Mouse (Mus musculus): ENCODE results near the gene Gm13271. TPM values are rescaled to one million over a fixed set of nuclear protein-coding genes. Genes with fewer than 3 reads are reported as not detected.
A peak's percentile ranks its signal among the peaks of the same experiment; 100 is the strongest.
"Not testable (repeated sequence)": the region's sequence is repeated elsewhere in the genome, so short reads cannot be mapped to it uniquely, and the experiment has no call there.

Gm13271 gene
- polyA plus RNA-seq, 1 experiment from 2014 or later: not detected

DNA sequence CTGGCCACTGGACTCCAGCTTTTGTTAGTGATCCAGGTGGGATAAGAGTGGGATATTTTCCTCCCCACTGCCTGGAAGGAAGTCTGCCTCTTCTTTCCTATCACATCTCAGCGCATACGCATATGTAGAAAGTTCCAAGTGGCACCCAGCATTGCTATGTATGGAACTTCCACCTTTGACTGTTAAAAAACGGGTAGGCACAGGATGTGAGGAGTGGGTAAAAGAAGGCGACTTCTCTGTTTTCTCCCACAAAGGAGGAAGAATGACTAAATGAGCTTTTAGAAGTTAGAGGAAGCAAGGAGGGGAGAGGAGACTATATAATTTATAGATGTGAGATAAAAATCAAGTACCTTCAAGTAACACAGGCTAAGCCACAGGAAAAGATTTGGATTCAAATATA is 13.2 kb upstream of the Gm13271 start:
- Histone ChIP-seq H3K4me1 (peaks cover 8% of the 10 kb centered on the region), H3K9me3 (no peaks in the 10 kb centered on the region), H3K4me3 (no peak overlapping the region), H3K36me3 (replicated peaks) (no peaks in the 10 kb centered on the region), H3K27ac (no peak overlapping the region), H3K27me3 (ENCODE audit: poor library complexity, severe bottlenecking) (no peaks in the 10 kb centered on the region)
- DNase-seq (ENCODE audit: extremely low spot score, low spot score): no peak
- WGBS: 93% methylated on average over 4 of the region's 4 CpGs

DNA sequence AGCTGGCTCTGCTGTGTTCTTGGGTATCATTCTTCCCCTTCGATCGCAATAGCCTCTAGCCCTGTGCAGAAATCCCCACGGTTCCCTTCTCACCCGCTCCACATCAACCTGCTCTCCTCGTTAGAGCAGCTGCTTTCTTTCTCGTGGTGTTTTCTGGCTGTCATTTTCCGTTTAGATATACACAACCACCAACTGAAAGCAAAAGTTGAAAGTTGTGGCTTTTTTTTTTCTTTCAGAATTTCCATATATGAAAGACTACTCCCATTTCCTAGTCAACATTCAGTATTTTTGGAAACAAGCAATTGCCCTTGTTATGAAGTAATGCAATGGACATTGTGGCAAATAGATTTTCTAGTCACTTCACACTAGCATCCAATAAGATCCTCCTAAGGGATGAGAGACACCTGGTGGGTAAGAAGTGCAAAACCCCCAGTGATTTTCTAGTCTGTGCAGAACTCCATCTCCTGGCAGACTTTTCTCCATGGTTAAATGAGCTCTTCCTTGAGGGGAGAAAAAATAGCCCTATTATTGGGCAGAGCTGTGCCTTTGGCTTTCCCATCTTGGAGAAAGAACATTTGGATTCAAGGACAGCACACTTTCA is 11.8 kb upstream of the Gm13271 start:
- Histone ChIP-seq H3K4me3 (no peak overlapping the region), H3K27me3 (ENCODE audit: poor library complexity, severe bottlenecking) (no peaks in the 10 kb centered on the region), H3K27ac (no peak overlapping the region), H3K4me1 (peaks cover 8% of the 10 kb centered on the region), H3K36me3 (replicated peaks) (no peaks in the 10 kb centered on the region), H3K9me3 (no peaks in the 10 kb centered on the region)
- no peak for DNase-seq (ENCODE audit: extremely low spot score, low spot score)
- 86% methylated on average over 7 of the region's 7 CpGs for WGBS

DNA sequence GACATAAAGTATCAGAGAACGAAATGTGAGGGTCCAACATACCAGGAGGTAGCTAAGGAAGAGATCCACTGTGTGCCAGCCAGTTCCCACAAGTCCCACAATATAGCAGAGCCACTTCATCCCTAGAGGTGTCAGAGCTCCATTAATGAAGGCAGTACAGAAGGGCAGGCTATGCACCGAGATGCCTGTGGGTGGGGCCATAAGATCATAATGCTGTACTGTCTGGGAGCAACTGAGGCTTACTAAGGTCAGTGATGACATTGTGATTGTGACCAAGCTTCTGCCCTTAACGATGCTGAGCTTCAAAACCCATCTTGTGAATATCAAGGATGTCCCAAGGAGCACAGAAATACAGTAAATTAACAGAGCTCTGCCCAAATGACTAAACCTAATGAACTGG is 10.5 kb upstream of the Gm13271 start:
- Histone ChIP-seq H3K9me3 (no peaks in the 10 kb centered on the region), H3K36me3 (replicated peaks) (no peaks in the 10 kb centered on the region), H3K4me1 (peaks cover 8% of the 10 kb centered on the region), H3K27me3 (ENCODE audit: poor library complexity, severe bottlenecking) (no peaks in the 10 kb centered on the region), H3K27ac (no peak overlapping the region), H3K4me3 (no peak overlapping the region)
- 77% methylated on average over 3 of the region's 3 CpGs for WGBS
- no peak for DNase-seq (ENCODE audit: extremely low spot score, low spot score)

DNA sequence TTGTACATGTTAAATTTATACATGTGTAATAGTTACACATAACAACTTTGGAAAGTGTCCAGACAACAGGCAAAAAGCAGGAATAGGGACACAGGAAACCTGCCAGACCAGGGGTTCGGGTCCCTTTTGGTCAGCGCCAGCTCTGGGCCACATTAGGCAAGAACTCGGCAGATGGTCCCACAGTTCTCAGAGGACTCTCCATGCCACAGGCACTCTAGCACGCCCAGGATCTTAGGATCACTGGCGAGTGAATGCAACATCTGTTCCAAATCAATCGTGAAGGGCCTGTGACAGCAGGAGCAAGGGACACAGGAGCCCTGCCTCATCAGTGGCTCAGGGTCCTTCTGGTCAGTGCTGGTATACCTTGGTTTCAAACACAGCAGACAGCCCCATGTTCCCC is 4.7 kb upstream of the Gm13271 start:
- H3K36me3 ChIP-seq (replicated peaks): no peaks in the 10 kb centered on the region
- H3K9me3 ChIP-seq: no peaks in the 10 kb centered on the region
- no peak overlapping the region for H3K27ac ChIP-seq
- H3K4me1 ChIP-seq: peaks cover 12% of the 10 kb centered on the region
- H3K27me3 ChIP-seq (ENCODE audit: poor library complexity, severe bottlenecking): no peaks in the 10 kb centered on the region
- no peak overlapping the region for H3K4me3 ChIP-seq
- no peak for DNase-seq (ENCODE audit: extremely low spot score, low spot score)
- whole genome bisulfite sequencing: 57% methylated on average over 6 of the region's 6 CpGs

DNA sequence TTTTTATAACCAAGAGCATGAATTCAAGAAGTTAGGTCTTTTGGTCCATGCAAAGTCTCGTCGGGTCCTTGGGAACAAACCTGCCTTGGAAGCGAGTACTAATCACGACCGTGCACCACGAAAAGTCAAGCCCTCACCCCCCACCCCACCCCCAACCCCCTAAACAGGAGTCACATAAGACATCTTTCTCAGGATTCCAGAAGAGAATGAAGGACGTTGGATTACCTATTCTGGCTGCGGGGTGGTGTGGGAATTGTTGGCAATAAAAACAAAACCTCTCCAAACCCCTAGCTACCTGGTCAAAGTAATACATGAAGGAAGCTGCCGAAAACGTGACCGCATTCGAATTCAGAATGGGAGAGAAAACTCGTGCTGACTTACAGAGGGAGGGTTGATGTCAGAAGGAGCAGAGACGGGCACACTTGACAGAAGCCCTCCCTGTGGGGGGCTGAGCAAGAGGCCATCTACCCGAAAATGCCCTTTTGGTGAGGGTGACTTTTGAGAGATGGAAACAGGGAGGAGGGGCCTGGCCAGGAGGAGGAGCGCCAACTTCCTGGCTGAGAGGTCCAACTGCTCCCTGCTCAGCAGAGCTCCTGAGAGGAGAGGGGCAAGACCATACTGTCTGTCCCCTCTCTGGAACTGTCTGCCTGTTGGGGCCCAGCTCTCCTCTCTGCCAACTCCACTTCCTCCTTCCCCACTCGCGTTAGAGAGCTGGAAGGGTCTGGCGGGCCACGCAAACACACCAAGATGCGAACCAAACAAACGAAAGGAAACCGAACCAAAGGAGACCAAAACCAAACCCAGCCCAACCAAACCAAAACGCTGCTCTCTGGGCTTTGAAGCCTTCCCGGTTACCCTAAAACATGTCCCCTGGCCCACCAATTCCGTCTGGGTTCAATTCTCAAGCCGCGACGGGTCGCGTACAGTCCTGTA is 2.2 kb downstream of the Gm13271 start:
- not testable (repeated sequence) for H3K9me3 ChIP-seq; H3K36me3 ChIP-seq (replicated peaks); H3K27me3 ChIP-seq (ENCODE audit: poor library complexity, severe bottlenecking); H3K4me1 ChIP-seq
- DNase-seq (ENCODE audit: extremely low spot score, low spot score): peak; percentile 46
- Histone ChIP-seq H3K27ac (peak overlapping the region; percentile 85), H3K4me3 (peak overlapping the region; percentile 62)
- 14% methylated on average over 29 of the region's 31 CpGs for WGBS

DNA sequence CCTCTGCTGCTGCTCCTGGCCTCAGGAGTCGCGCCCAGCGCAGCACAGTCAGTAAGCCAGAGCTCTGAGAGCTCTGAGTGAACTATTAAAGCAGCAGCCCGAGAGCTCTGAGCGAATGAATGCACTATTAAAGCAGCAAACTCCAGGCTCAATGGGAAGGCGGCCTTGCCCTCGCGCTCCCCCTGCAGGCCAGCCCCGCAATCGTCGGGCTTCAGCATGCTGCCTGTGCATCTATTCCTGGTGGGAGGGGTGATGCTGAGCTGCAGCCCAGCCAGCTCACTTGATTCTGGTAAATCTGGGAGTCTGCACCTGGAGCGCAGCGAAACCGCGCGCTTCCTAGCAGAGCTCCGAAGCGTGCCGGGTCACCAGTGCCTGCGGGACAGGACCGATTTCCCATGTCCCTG is 3.0 kb downstream of the Gm13271 start:
- WGBS: 0% methylated on average over 18 of the region's 21 CpGs
- H3K27me3 ChIP-seq (ENCODE audit: poor library complexity, severe bottlenecking); H3K9me3 ChIP-seq; H3K36me3 ChIP-seq (replicated peaks); H3K4me1 ChIP-seq: not testable (repeated sequence)
- peak; percentile 82 for DNase-seq (ENCODE audit: extremely low spot score, low spot score)
- peak overlapping the region; percentile 62 for H3K4me3 ChIP-seq
- H3K27ac ChIP-seq: peak overlapping the region; percentile 85

DNA sequence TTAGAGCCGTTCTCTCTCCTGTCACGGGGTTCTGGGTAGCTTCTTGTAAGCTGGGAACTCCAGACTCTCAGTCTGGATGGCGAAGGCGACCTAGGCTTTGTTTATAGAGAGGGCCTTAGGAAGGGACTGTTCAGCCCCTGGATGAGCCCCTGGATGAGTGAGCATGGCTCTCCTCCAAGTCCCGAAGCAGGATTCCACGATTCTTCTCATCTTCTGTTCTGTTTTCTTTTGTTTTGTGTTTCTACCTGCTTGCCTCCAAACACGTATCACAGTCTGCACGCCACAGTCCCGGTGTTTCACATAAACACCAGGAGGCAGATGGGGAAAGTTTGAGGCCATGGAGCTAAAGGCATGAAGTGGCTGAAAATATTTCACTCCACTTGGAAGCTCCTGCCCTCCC is 4.1 kb downstream of the Gm13271 start:
- not testable (repeated sequence) for H3K27me3 ChIP-seq (ENCODE audit: poor library complexity, severe bottlenecking); H3K36me3 ChIP-seq (replicated peaks); H3K9me3 ChIP-seq; H3K4me3 ChIP-seq; H3K27ac ChIP-seq; DNase-seq (ENCODE audit: extremely low spot score, low spot score)
- peaks cover 10% of the 10 kb centered on the region for H3K4me1 ChIP-seq
- WGBS: 88% methylated on average over 9 of the region's 9 CpGs

DNA sequence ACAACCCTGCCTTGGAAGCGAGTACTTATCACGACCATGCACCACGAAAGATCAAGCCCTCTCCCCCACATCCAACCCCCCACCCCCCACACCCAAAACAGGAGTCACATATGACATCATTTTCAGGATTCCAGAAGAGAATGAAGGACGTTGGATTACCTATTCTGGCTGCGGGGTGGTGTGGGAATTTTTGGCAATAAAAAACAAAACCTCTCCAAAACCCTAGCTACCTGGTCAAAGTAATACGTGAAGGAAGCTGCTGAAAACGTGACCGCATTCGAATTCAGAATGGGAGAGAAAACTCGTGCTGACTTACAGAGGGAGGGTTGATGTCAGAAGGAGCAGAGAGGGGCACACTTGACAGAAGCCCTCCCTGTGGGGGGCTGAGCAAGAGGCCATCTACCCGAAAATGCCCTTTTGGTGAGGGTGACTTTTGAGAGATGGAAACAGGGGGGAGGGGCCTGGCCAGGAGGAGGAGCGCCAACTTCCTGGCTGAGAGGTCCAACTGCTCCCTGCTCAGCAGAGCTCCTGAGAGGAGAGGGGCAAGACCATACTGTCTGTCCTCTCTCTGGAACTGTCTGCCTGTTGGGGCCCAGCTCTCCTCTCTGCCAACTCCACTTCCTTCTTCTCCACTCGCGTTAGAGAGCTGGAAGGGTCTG is 5.1 kb downstream of the Gm13271 start, which contains the start of gene Gm13283:
TSS of gene Gm13283 (plus strand) at position 510 of the 659 bp plus-strand sequence.
- peak within 1 kb of the TSS; percentile 44 for H3K4me3 ChIP-seq
- H3K27ac ChIP-seq: peak within 1 kb of the TSS; percentile 66; the same call in 1 of the 2 replicates
- not testable (repeated sequence) for DNase-seq (ENCODE audit: extremely low spot score, low spot score); H3K36me3 ChIP-seq (replicated peaks); H3K27me3 ChIP-seq (ENCODE audit: poor library complexity, severe bottlenecking); H3K9me3 ChIP-seq
- peaks cover 10% of the 10 kb centered on the region for H3K4me1 ChIP-seq
- 27% methylated on average over 11 of the region's 14 CpGs for WGBS

DNA sequence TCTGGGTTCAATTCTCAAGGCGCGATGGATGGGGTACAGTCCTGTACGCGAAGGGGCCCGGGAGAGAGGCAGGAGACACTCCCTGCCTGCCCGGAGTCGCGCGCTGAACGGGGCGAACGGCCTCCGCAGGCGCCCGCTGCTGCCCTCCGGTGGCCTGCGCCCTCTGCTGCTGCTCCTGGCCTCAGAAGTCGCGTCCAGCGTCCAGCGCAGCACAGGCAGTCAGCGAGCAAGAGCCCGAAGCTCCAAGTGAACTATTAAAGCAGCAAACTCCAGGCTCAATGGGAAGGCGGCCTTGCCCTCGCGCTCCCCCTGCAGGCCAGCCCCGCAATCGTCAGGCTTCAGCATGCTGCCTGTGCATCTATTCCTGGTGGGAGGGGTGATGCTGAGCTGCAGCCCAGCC is 5.8 kb downstream of the Gm13271 start:
- peak; percentile 64 for DNase-seq (ENCODE audit: extremely low spot score, low spot score)
- Histone ChIP-seq H3K4me1 (peaks cover 10% of the 10 kb centered on the region), H3K4me3 (peak overlapping the region; percentile 44), H3K27ac (peak overlapping the region; percentile 66; the same call in 1 of the 2 replicates)
- H3K9me3 ChIP-seq; H3K27me3 ChIP-seq (ENCODE audit: poor library complexity, severe bottlenecking); H3K36me3 ChIP-seq (replicated peaks): not testable (repeated sequence)
- WGBS: under 1% methylated on average over 27 of the region's 28 CpGs

DNA sequence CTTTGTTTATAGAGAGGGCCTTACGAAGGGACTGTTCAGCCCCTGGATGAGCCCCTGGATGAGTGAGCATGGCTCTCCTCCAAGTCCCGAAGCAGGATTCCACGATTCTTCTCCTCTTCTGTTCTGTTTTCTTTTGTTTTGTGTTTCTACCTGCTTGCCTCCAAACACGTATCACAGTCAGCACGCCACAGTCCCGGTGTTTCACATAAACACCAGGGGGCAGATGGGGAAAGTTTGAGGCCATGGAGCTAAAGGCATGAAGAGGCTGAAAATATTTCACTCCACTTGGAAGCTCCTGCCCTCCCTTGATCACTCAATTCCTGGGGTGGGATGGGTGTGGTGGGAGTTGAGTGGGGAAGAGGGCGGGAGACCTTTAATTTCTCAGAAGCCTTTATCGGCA is 7.1 kb downstream of the Gm13271 start:
- not testable (repeated sequence) for H3K27me3 ChIP-seq (ENCODE audit: poor library complexity, severe bottlenecking); H3K36me3 ChIP-seq (replicated peaks); H3K9me3 ChIP-seq; DNase-seq (ENCODE audit: extremely low spot score, low spot score); H3K27ac ChIP-seq; H3K4me3 ChIP-seq; H3K4me1 ChIP-seq
- 75% methylated on average over 6 of the region's 8 CpGs for WGBS

DNA sequence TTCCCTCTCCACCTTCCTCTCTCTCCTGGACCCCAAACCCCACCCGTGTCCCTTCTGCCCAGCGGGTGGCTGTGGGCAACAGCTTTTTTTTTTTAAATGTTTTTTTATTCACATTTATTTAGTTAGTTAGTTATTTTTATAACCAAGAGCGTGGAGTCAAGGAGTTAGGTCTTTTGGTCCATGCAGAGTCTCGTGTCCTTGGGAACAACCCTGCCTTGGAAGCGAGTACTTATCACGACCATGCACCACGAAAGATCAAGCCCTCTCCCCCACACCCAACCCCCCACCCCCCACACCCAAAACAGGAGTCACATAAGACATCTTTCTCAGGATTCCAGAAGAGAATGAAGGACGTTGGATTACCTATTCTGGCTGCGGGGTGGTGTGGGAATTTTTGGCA is 7.7 kb downstream of the Gm13271 start:
- not testable (repeated sequence) for H3K9me3 ChIP-seq; DNase-seq (ENCODE audit: extremely low spot score, low spot score); H3K27me3 ChIP-seq (ENCODE audit: poor library complexity, severe bottlenecking); H3K4me1 ChIP-seq; H3K27ac ChIP-seq; H3K36me3 ChIP-seq (replicated peaks); H3K4me3 ChIP-seq
- WGBS: 54% methylated on average over 9 of the region's 9 CpGs

DNA sequence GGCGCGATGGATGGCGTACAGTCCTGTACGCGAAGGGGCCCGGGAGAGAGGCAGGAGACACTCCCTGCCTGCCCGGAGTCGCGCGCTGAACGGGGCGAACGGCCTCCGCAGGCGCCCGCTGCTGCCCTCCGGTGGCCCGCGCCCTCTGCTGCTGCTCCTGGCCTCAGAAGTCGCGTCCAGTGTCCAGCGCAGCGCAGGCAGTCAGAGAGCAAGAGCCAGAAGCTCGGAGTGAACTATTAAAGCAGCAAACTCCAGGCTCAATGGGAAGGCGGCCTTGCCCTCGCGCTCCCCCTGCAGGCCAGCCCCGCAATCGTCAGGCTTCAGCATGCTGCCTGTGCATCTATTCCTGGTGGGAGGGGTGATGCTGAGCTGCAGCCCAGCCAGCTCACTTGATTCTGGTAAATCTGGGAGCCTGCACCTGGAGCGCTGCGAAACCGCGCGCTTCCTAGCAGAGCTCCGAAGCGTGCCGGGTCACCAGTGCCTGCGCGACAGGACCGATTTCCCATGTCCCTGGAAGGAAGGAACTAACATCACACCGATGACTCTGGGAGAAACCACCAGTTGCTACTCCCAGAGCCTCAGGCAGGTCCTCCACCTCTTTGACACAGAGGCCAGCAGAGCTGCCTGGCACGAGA is 8.8 kb downstream of the Gm13271 start:
- H3K27me3 ChIP-seq (ENCODE audit: poor library complexity, severe bottlenecking); H3K36me3 ChIP-seq (replicated peaks); H3K9me3 ChIP-seq; H3K4me1 ChIP-seq; H3K27ac ChIP-seq: not testable (repeated sequence)
- DNase-seq (ENCODE audit: extremely low spot score, low spot score): peak; percentile 63
- H3K4me3 ChIP-seq: peak overlapping the region; percentile 45
- 2% methylated on average over 40 of the region's 42 CpGs for WGBS

Measured in forebrain, embryonic 10.5 days (tissue).